Mouse (Mus musculus) thymus, postnatal 0 days (tissue): ENCODE data around the gene Mrtfa. TPM values are rescaled to one million over a fixed set of nuclear protein-coding genes. Genes with fewer than 3 reads are reported as not detected.
A peak's percentile ranks its signal among the peaks of the same experiment; 100 is the strongest.

ENCODE experiments used
- DNase-seq: peaks from one replicate; pipeline ENCODE4 v3.0.0-alpha.2; 2015; ENCODE audit warnings: low spot score
- polyA plus RNA-seq: library from polyadenylated mRNA; unstranded; fragments of >200 nt; fragmentation: Nextera tagmentation; extraction: Ambion mirVana; gene quantifications from 2 replicates; pipeline ENCODE4 v1.2.1, GENCODE M21; 2015

The Mrtfa gene
- polyA plus RNA-seq, 1 experiment from 2014 or later = 19.0 TPM

- no peak for DNase-seq
These were observed 88.2 kb downstream of the Mrtfa start for GRCm38 (mm10) chr15:81102274-81102879.

DNA sequence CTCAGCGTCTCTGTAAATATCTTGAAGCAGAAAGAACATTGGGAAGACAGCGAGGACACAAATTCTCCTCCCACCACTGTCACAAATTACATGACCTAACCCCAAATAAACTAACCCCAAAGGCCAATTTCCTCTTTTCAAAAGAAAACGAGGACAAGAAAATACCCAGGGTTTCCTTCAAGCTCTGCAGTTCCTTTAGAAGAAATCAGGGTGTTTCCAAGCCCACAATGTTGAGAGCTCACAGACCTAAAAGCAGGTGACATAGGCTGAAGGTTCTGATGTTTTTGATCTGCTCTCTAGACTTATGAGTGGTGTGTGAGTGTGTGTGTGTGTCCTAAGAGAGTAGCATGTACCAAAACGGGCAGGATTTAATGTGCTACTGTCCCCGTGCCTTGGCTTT lies 89.2 kb downstream of the Mrtfa start:
- DNase-seq = peak; percentile 22

GRCm38 (mm10) chr15:81099269-81099668 lies 91.3 kb downstream of the Mrtfa start:
- DNase-seq = no peak

GRCm38 (mm10) chr15:81098689-81099088 lies 91.9 kb downstream of the Mrtfa start:
- no peak for DNase-seq

GRCm38 (mm10) chr15:81097896-81098295 lies 92.7 kb downstream of the Mrtfa start:
- peak; percentile 83 for DNase-seq

DNA sequence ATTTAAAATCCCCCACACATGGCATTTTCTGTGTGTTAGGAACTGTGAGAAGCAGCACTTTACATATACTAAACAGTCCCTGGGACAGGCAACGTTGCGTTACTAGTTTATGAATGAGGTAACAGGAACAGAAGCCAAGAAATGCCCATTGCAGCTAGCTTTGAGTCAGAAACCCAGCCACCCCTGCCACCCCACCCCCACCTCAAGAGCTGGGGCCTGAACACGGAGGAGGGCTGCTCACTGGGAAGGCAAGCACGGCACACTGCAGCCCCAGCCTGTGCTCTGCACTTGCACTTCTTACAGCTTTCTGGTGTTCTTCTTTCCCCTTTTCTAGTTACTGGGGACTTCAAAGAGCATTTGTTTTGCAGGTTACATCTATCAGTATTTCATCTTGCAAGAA lies 93.1 kb downstream of the Mrtfa start:
- peak; percentile 81 for DNase-seq

DNA sequence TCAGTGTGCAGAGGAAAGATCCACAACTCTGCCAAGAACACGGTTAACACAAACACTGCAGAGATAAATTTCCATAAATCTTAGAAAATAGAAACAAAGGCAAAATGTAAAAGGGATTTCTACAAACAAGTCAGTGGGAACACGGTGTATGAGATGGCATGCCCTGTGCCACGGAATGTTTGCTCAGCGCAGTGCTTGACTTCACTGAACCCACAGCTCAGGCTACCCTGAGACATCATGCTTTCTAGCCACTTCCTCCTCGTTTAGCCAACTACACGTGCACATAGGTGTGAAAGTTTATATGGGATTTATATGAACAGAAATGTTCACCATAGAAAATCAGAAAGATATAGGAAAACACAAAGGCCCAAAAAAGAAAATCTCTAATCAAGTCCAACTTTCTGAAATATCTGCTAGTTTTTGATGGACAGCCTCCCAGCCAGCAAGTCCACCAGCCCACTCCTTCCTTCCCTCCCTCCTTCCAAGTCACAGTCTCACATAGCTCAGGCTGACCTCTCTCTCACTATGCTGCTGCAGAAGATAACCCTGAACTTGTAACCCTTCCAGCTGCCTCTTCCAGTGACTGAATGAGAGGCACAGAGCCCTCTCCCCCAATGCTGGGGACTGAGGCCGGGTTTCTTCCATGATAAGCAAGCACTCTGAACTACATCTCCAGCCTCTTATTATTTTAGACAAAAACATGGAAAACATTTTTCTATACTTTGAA lies 94.1 kb downstream of the Mrtfa start:
- no peak for DNase-seq

GRCm38 (mm10) chr15:81093032-81093431 lies 97.5 kb downstream of the Mrtfa start:
- DNase-seq = no peak

- no peak for DNase-seq
These were observed 98.8 kb downstream of the Mrtfa start for GRCm38 (mm10) chr15:81091718-81092117.

GRCm38 (mm10) chr15:81087529-81087928 lies 103.0 kb downstream of the Mrtfa start:
- DNase-seq = no peak

- DNase-seq = no peak
These were observed 103.7 kb downstream of the Mrtfa start for GRCm38 (mm10) chr15:81086644-81087480.

DNA sequence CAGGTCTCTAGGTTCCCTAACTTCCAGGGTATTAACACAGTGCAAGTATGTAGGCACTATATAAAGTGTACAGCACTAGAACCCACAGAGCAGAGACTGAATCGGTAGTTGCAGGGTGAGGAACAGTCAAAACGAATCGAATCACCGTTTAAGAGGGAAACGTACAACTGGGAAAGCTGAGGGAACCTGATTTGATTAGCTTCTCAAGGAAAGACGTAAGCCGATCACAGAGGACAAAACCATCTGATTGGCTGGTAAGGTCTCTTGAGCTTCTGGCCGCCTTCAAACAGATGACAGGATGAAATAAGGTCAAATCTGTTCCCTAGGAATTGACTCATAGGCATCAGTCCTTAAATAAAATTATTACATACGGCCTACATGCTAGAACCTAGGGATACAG lies 106.7 kb downstream of the Mrtfa start:
- no peak for DNase-seq

GRCm38 (mm10) chr15:81083281-81083680 lies 107.3 kb downstream of the Mrtfa start:
- DNase-seq = no peak

DNA sequence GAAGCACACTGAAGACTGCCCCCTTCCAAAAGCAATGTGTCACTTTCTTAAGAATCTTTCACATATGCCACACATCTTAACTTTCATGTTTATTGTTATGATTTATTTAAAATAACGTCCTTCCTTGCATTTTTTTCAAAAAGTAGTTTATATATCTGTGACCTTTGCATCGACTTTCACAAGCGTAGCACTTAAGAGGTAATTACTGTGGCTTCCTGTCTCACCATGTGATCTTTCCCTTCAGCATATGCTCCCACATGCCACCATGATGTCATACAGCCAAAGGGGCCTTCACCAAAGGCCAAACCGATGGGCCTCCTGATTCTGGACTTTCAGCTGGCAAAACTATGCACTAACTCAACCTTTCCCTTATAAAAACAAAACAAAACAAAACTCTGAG lies 109.3 kb downstream of the Mrtfa start:
- DNase-seq = no peak

DNA sequence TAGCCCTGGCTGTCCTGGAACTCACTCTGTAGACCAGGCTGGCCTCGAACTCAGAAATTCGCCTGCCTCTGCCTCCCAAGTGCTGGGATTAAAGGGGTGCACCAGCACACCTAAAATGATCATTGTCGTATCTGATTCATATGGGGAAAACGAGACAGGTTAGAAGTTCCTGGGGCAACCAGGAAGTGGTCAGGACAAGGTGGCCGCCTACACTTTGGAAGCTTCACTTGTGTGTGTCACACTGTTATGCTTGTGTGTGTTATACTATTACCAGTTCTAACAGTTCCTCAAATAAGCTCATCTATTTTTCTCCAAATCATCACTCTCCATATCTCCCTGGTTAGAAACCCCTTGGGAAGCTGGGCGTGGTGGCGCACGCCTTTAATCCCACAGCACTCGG lies 110.2 kb downstream of the Mrtfa start:
- DNase-seq = no peak

GRCm38 (mm10) chr15:81079255-81079654 lies 111.3 kb downstream of the Mrtfa start:
- DNase-seq = no peak

DNA sequence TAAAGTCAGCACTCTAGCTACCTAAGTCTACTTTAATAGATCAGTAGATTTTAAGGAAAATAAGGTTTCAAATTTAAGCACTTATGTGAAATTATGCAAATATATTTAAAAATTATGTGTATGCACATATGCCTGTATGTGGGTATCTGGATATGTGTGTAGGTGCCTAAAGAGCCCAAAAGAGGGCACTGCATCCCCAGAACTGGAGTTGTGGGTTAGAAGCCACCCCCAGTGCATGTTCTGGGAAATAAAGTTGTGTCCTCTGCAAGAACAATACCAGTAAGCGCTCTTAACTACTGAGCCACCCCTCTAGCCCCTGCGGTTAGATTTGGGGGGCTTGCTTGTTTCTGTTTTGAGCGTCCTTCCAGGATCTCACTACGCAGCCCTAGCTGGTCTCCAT lies 113.0 kb downstream of the Mrtfa start:
- DNase-seq = peak; percentile 73

DNA sequence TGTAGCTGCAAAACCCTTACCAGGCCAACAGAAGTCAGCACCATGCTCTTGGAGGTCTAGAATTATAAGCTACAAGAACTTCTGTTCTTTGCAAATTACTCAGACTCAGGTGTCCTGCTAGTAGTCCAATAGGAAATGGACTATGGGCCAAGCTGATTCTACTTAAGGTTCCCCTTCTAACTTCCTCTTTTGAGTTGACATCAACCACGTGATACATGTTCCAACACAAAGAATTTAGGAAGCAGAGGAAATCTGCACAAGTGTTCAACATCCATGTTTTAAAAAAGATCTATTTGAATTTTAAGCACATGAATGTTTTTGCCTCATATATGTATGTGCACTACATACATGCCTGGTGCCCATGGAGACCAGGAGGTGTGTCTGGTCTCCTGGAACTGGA lies 116.0 kb downstream of the Mrtfa start:
- DNase-seq = no peak

DNA sequence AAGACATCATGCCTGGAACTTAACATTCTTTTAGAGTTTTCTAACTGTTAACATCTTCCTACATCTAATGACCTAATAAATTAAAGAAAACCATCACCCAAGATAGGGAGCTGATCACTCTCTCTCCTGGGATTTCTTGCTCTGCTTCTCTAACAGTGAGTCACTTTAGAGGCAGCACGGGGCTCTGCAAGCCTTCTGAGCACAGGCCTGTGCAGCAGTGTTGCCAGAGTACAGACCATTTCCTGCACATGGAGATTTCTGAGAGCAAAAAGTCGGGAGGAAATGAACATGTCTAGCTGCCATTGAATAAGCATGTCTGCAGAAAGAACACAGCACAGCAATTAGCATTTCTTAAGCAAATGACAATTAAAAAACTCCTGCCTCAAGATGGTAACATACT lies 116.8 kb downstream of the Mrtfa start:
- DNase-seq = no peak

- peak; percentile 60 for DNase-seq
These were observed 117.8 kb downstream of the Mrtfa start for GRCm38 (mm10) chr15:81072748-81073147.

- no peak for DNase-seq
These were observed 120.1 kb downstream of the Mrtfa start for GRCm38 (mm10) chr15:81070470-81070869.

DNA sequence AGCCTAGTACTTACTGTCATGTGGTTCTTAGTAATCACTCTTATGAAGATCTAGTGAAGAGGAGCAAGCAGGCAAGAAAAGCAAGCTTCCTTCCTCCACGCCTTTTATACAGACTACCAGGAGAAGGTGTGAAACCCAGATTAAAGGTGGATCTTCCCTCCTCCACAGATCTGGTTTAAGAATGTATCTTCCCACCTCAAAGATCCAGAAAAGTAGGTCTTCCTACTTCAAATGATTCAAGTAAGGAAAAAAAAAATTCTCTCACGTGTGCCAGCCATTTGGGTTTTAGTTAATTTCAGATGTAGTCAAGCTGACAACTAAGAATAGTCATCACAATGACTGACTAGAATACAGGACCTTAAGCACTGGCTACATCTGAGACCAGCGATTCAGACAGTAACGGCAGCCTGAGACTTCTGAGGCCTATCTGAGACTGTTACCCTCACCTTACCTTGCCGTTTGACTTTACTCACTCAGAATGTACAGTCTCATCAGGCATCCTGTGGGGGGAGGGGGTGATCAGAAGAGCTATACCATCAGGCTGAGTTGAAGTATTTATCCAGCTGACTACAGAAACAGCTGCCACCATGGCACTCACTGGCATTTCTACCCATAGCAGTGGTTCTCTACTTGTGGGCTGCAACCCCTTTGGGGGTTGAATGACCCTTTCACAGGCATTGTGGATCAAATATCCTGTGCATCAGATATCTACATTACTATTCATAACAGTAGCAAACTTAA lies 121.7 kb downstream of the Mrtfa start:
- no peak for DNase-seq
